Mouse (Mus musculus) bone marrow macrophage, adult 2 months (primary cell): ENCODE measurements around the gene Gm20388. TPM values are rescaled to one million over a fixed set of nuclear protein-coding genes. Genes with fewer than 3 reads are reported as not detected.

Experiments
- H3K27ac ChIP-seq: 2 replicates; pipeline ENCODE4 v1.5.1; 2012; ENCODE audit warnings: low read depth, low read length; ENCODE audit not compliant: insufficient read depth
- H3K4me1 ChIP-seq: 2 replicates; pipeline ENCODE4 v1.6.1; 2012; ENCODE audit warnings: low read length; ENCODE audit not compliant: control insufficient read depth, insufficient read depth
- H3K4me3 ChIP-seq: 2 replicates; pipeline ENCODE4 v1.5.1; 2012; ENCODE audit warnings: mild to moderate bottlenecking, low read length, moderate library complexity; ENCODE audit not compliant: insufficient read depth
- CTCF ChIP-seq: IDR thresholded peaks from 2 replicates; pipeline ENCODE4 v1.5.1; 2012; ENCODE audit warnings: low read depth, mild to moderate bottlenecking, low read length, moderate library complexity
- POLR2A ChIP-seq: IDR thresholded peaks from 2 replicates; pipeline ENCODE4 v1.6.1; 2012; ENCODE audit warnings: mild to moderate bottlenecking, low read depth, low read length, borderline replicate concordance
- polyA plus RNA-seq: library from polyadenylated mRNA; stranded (reverse); fragments of >200 nt; gene quantifications from 2 replicates; pipeline ENCODE4 v1.2.4, GENCODE M21; 2012; ENCODE audit not compliant: missing spikeins, insufficient read depth, insufficient read length

Gm20388 gene
- polyA plus RNA-seq, 1 experiment, result 32.7 TPM

DNA sequence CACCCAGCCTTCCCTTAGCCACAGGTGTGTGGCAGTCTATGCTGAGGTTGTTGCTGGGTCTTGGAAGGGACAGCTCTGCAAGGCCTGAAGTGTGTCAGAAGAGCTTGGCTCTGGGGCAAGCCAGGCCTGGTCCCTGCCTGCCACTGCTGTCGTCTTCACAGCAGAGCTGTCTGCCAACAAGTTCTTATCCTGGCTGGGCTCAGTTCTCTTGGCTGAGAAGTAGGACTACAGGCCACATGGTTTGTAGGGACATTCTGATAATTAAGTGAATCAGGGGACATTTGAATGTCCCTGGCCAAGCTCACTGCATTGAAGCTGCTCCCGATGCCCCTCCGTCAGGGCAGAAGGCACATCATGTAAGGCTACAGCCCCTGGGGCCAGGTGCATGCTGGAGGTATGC lies 321.2 kb downstream of the Gm20388 start:
- Histone ChIP-seq H3K4me3 (no peak overlapping the region), H3K27ac (no peak overlapping the region), H3K4me1 (peaks cover 13% of the 10 kb centered on the region)
- no peak for TF ChIP-seq POLR2A
- TF ChIP-seq CTCF, result no peak

DNA sequence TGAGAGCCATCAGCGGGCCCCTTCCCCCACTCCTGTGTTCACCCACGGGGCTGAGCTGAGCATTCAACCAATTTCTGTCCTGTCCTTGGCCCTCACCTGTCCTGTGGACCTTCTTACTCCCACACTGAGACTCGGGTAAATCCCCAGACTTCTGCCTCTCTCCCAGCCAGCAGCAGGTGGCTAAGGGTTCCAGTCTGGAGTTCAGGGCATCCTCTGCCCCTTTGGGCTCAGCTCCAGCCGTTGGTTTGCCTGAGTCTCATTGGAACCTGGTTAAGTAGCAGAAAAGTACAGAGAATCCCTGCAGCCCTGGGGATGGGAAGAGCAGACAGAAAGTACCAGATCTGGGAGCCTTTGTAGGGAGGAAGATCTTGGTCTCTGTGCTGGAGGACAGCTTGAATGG lies 321.8 kb downstream of the Gm20388 start:
- no peak overlapping the region for H3K4me3 ChIP-seq
- peaks cover 9% of the 10 kb centered on the region for H3K4me1 ChIP-seq
- TF ChIP-seq CTCF, result no peak
- no peak for TF ChIP-seq POLR2A
- H3K27ac ChIP-seq, result no peak overlapping the region

DNA sequence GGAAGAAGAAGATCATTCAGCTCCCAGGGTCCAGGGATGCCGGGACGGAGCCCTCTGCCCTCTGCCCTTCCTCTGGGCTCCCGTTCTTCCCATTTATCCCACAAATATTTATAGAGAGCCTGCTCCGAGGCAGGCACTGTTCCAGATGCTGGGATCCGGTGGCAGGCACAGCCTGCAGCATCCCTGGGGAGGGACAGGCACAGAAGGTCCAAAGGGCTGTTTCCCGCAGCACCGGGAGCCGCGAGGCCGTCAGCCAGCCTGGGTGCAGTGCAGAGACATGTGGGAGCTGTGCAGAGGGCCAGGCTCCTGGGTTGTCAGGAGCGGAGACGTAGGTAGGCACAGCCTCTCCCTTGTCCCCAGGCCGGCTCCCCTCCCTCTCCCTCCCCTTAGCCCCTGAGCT lies 322.3 kb downstream of the Gm20388 start:
- Histone ChIP-seq H3K27ac (no peak overlapping the region), H3K4me3 (no peak overlapping the region), H3K4me1 (peaks cover 4% of the 10 kb centered on the region)
- TF ChIP-seq POLR2A (no peak), CTCF (no peak)

DNA sequence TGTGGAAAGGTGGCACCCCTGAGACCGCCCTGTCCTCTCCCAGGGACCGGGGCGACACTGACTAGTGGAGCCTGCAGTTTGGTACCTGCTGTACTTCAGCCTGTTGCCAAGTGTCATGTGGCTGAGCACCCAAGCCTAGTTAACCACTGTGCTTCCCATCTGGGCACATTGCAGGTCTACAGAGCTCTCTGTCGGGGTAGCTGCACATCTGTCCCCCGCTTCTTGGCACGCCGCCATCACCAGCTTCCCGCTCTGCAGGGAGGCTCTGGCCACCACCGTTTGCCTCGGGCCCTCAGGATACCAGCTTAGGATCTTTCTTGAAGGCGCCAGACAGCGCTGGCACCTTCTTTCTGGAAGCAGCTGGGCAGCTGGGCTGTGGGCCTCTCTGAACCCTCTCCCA lies 323.8 kb downstream of the Gm20388 start:
- Histone ChIP-seq H3K4me1 (peaks cover 3% of the 10 kb centered on the region; the same call in 1 of the 2 replicates), H3K27ac (no peak overlapping the region), H3K4me3 (no peak overlapping the region)
- TF ChIP-seq CTCF (no peak), POLR2A (no peak)

DNA sequence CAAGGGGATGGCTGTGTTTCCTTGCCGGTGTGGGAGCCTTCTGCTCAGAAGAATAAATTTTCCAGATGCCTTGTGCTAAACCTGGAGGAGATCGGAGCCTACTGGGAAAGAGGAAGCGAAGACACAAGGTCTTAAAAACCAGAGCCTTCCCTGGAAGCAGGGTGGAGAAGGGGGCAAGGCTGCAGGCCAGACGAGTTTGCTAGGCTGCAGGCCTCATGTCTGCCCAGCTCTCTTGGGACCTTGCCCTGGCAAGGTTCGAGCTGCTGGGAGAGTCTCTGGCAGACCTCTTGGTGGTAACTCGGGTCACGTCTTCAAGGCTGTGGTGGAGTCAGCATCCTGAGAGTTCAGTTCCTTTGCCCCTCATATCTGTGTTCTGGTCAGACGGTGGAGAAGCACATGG lies 324.2 kb downstream of the Gm20388 start:
- TF ChIP-seq POLR2A (no peak), CTCF (no peak)
- H3K4me1 ChIP-seq, result no peaks in the 10 kb centered on the region; the same call in 1 of the 2 replicates
- H3K27ac ChIP-seq, result no peak overlapping the region
- no peak overlapping the region for H3K4me3 ChIP-seq

DNA sequence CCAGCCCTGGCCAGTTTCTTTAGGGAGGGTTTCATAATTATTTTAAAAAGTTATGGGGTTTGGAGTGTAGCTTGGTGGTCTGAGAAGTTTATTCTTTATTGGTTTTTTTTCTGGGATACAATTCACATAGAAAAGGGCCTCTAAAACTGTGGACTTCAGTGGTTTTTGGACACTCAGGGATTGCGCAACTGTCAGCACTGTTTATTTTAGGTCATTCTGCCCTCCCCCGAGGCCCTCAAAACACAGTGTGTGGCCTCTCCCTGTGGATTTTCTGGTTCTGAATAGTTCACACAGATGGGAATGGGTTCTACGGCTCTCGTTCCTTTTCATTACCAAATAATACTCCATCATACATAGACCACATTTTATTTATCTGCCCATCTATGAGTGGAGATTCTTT lies 332.6 kb downstream of the Gm20388 start:
- Histone ChIP-seq H3K4me1 (peaks cover 24% of the 10 kb centered on the region), H3K27ac (no peak overlapping the region), H3K4me3 (no peak overlapping the region)
- no peak for TF ChIP-seq CTCF
- TF ChIP-seq POLR2A, result no peak

DNA sequence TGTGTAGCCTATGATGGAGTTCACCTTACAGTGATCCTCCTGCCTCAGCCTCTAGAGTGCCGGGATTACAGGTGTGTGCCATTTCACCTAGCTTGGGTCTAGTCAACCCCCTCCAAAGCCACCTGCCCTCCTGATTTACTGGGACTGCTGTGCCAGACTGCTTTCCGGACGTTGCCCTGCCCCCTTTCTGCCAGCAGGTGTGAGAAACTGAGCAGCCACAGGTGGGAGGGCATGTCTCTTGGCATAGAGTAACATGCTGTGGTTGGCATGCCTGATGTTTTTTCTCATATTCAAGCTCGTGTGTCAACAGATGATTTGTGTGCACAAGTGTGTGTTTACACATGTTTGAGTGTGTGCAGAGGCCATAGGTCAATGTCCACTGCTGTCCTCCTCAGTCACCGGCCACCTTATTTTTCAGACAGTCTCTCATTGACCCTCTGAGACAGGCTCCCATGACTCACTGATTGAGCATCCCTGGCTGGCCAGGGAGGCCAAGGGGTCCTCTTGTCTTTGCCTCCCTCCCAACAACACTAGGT lies 333.3 kb downstream of the Gm20388 start:
- no peak for TF ChIP-seq POLR2A
- no peak for TF ChIP-seq CTCF
- H3K4me3 ChIP-seq, result no peak overlapping the region
- H3K4me1 ChIP-seq, result peaks cover 24% of the 10 kb centered on the region
- no peak overlapping the region for H3K27ac ChIP-seq

DNA sequence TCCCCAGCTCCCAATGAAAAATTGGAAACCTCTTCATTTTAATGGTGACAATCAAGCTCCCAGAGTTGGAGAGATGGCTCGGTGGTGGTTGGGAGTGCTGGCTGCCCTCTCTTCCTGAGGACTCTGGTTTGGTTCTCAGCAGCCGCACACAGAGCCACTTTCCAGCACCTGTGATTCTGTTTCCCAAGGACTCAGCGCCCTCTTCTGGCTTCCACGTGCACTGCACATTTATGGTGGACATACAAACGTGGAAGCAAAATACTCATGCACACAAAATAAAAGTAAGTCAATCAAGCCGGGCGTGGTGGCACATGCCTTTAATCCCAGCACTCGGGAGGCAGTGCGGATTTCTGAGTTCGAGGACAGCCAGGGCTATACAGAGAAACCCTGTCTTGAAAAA lies 333.9 kb downstream of the Gm20388 start:
- no peak overlapping the region for H3K27ac ChIP-seq
- TF ChIP-seq CTCF, result peak; percentile 40; the same call in 1 of the 2 replicates
- TF ChIP-seq POLR2A, result no peak
- peaks cover 24% of the 10 kb centered on the region for H3K4me1 ChIP-seq
- no peak overlapping the region for H3K4me3 ChIP-seq

DNA sequence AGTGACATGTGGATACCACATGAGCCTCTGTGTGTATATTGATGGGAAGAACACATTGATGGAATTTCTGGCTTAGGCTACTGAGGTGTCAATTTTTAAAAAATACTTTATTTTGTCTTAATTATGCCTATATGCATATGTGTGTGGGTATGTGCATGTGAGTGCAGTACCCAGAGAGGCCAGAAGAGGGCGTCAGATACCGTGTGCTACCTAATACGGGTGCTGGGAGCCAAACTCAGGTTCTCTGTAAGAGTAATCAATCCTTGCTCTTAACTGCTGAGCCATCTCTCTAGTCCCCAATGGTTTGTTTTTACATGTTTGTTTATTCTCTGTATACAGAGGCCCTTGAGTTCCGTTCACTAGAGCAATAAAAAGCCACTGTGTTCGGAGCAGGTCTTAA lies 337.0 kb downstream of the Gm20388 start:
- TF ChIP-seq CTCF, result peak; percentile 21; the same call in 1 of the 2 replicates
- no peak for TF ChIP-seq POLR2A
- H3K27ac ChIP-seq, result no peak overlapping the region
- peaks cover 8% of the 10 kb centered on the region for H3K4me1 ChIP-seq
- H3K4me3 ChIP-seq, result no peak overlapping the region

DNA sequence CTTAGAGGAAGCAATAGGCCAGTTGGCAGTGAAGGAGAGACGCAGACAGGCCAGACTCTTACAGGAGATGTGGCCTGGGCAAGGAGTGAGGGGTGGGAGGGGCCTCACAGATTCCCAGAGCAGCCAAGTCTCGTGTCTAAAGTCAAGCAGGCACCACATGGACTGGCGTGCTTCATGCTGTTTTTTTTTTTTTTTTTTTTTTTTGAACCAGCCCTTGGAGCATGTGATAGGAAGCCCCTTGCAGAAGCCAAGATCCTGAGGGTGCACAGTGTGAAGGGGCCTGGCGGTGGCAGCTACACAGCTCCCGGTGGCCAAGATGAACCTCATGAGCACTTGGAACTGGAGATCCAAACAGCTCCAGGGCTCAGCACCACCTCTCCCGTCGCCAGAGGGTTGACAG lies 337.4 kb downstream of the Gm20388 start:
- Histone ChIP-seq H3K4me3 (no peak overlapping the region), H3K27ac (no peak overlapping the region), H3K4me1 (peaks cover 4% of the 10 kb centered on the region)
- no peak for TF ChIP-seq CTCF
- TF ChIP-seq POLR2A, result no peak

DNA sequence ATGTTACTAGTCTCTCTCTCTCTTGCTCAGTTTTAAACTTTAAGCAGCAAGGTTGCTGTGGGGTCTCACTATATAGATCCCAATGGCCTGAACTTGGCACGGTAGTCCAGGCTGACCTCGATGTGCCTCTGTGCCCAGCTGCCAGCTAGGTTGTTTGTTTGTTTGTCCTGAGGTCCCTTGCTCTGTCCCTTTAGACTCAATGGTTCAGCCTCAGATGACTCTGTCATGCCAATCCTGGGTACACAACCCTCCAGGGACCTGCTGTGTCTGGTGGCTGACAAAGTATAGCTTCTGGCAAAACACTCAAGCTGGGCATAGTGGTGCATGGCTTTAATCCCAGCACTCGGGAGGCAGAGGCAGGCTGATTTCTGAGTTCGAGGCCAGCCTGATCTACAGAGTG lies 337.8 kb downstream of the Gm20388 start:
- no peak overlapping the region for H3K27ac ChIP-seq
- peaks cover 2% of the 10 kb centered on the region for H3K4me1 ChIP-seq
- TF ChIP-seq POLR2A (no peak), CTCF (no peak)
- no peak overlapping the region for H3K4me3 ChIP-seq
